Mouse (Mus musculus) frontal cortex, postnatal 14 days (tissue): Measurements from ENCODE around the gene Cdh22.
A peak's percentile ranks its signal among the peaks of the same experiment; 100 is the strongest.

Experiments used
- DNase-seq, 2 experiments: peaks; one replicate each; pipeline ENCODE4 v3.0.0; 2022; ENCODE audit warnings: low spot score in 2 of 2

Gene Cdh22

GRCm38 (mm10) chr2:165089470-165089869, 145.2 kb downstream of the Cdh22 start:
- DNase-seq, result no peak

GRCm38 (mm10) chr2:165086634-165087033, 148.0 kb downstream of the Cdh22 start:
- no peak for DNase-seq

- no peak for DNase-seq
Observed at GRCm38 (mm10) chr2:165081257-165081656, 153.4 kb downstream of the Cdh22 start.

GRCm38 (mm10) chr2:165080657-165081056, 154.0 kb downstream of the Cdh22 start:
- DNase-seq, result no peak

GRCm38 (mm10) chr2:165078605-165079004, 156.0 kb downstream of the Cdh22 start:
- DNase-seq, result no peak

GRCm38 (mm10) chr2:165078045-165078444, 156.6 kb downstream of the Cdh22 start:
- DNase-seq, result no peak

- DNase-seq, result no peak
Observed at GRCm38 (mm10) chr2:165077055-165077454, 157.6 kb downstream of the Cdh22 start.

- DNase-seq, result peak; percentile 67 to 87
Observed at GRCm38 (mm10) chr2:165074937-165075336, 159.7 kb downstream of the Cdh22 start.

- DNase-seq, result no peak
Observed at GRCm38 (mm10) chr2:165074081-165074884, 160.4 kb downstream of the Cdh22 start.

- no peak for DNase-seq
Observed at GRCm38 (mm10) chr2:165073381-165073781, 161.3 kb downstream of the Cdh22 start.

- peak; percentile 57 to 66 for DNase-seq
Observed at GRCm38 (mm10) chr2:165070096-165070816, 164.4 kb downstream of the Cdh22 start.

- no peak for DNase-seq
Observed at GRCm38 (mm10) chr2:165068806-165069205, 165.8 kb downstream of the Cdh22 start.

GRCm38 (mm10) chr2:165064489-165064888, 170.2 kb downstream of the Cdh22 start:
- peak; percentile 58 to 78 for DNase-seq

GRCm38 (mm10) chr2:165061638-165062433, 172.8 kb downstream of the Cdh22 start:
- DNase-seq, result no peak
